In genomic region chr7:144675632-144676031, GRCm38 (mm10) we compare ENCODE assay signal across 25 mouse cellular contexts.
DNase-seq lines count a peak whose midpoint lies in the region; ATAC-seq lines count a peak whose summit lies in the region.
"Had no signal": no experiment of that assay in that cellular context is flagged by ENCODE, and none has a peak within 500 bp of the region (broad histone marks: within the 10 kb centered on the region; RNA-seq: fewer than 3 reads in every experiment).

No protein-coding gene starts in this region.

- no peak for DNase-seq in forebrain, embryonic 10.5 days (ENCODE audit: extremely low spot score, low spot score)
- no peak for DNase-seq in midbrain, embryonic 10.5 days (ENCODE audit: low spot score)
- no peak for DNase-seq in midbrain, embryonic 11.5 days (ENCODE audit: low spot score, missing footprints)
- peak; percentile 10 for DNase-seq in ZHBTc4 (ENCODE audit: low read depth, low spot score)
- DNase-seq in lung, adult 18-20 months: no peak
- DNase-seq: adrenal gland, adult 2 months; adrenal gland, postnatal 10 days; adrenal gland, postnatal 25 days; B cell, adult 2 months; cerebellum, adult 11 months; cerebellum, adult 18-20 months; cerebellum, adult 8-10 months; cerebellum, adult 9-11 months; cerebellum, postnatal 14 days; cerebellum, postnatal 36 days; embryo, embryonic 11 days had no signal

- H3K4me1 ChIP-seq in forebrain, embryonic 10.5 days: peaks cover 56% of the 10 kb centered on the region
- peaks cover 7% of the 10 kb centered on the region for H3K4me1 ChIP-seq in forebrain, embryonic 16.5 days (replicated peaks; ENCODE audit: control insufficient read depth, insufficient read depth, low read length)
- peaks cover 40% of the 10 kb centered on the region for H3K4me1 ChIP-seq in midbrain, embryonic 10.5 days
- peaks cover 18% of the 10 kb centered on the region for H3K4me1 ChIP-seq in midbrain, embryonic 11.5 days (ENCODE audit: control insufficient read depth, insufficient read depth, low read length)

- H3K4me3 ChIP-seq in forebrain, embryonic 10.5 days: no peak overlapping the region
- H3K4me3 ChIP-seq in forebrain, embryonic 16.5 days (replicated peaks; ENCODE audit: low read length): no peak overlapping the region
- no peak overlapping the region for H3K4me3 ChIP-seq in midbrain, embryonic 10.5 days
- H3K4me3 ChIP-seq in midbrain, embryonic 11.5 days (ENCODE audit: low read depth, low read length): no peak overlapping the region
- H3K4me3 ChIP-seq: embryonic facial prominence, embryonic 13.5 days; embryonic facial prominence, embryonic 15.5 days; erythroblast, embryonic 14.5 days; forebrain, embryonic 13.5 days; forebrain, embryonic 15.5 days had no signal

- WGBS in forebrain, embryonic 10.5 days: 99% methylated on average over 8 of the region's 8 CpGs
- 97% methylated on average over 8 of the region's 8 CpGs for WGBS in forebrain, embryonic 16.5 days
- WGBS in midbrain, embryonic 10.5 days: 95% methylated on average over 8 of the region's 8 CpGs
- WGBS in midbrain, embryonic 11.5 days: 96% methylated on average over 8 of the region's 8 CpGs

- no peak overlapping the region for H3K9ac ChIP-seq in forebrain, embryonic 16.5 days (replicated peaks; ENCODE audit: low read depth, low read length)
- no peak overlapping the region for H3K9ac ChIP-seq in midbrain, embryonic 11.5 days (ENCODE audit: low read length)
- H3K9ac ChIP-seq: embryonic facial prominence, embryonic 13.5 days; embryonic facial prominence, embryonic 15.5 days; forebrain, embryonic 13.5 days; forebrain, embryonic 15.5 days had no signal

- ATAC-seq in forebrain, embryonic 16.5 days: no peak
- ATAC-seq in midbrain, embryonic 11.5 days (ENCODE audit: low FRiP score): no peak
- ATAC-seq: CD4-positive, CD25-positive, alpha-beta regulatory T cell, adult 4 months; forebrain, embryonic 13.5 days; forebrain, embryonic 15.5 days; Patski had no signal

- peaks cover 9% of the 10 kb centered on the region for H3K36me3 ChIP-seq in forebrain, embryonic 10.5 days (replicated peaks)
- no peaks in the 10 kb centered on the region for H3K36me3 ChIP-seq in forebrain, embryonic 16.5 days (ENCODE audit: control insufficient read depth, insufficient read depth)
- H3K36me3 ChIP-seq in midbrain, embryonic 10.5 days: peaks cover 40% of the 10 kb centered on the region
- no peaks in the 10 kb centered on the region for H3K36me3 ChIP-seq in midbrain, embryonic 11.5 days (ENCODE audit: control insufficient read depth, insufficient read depth, low read length)
- H3K36me3 ChIP-seq: embryonic facial prominence, embryonic 13.5 days; embryonic facial prominence, embryonic 15.5 days; forebrain, embryonic 15.5 days had no signal

- 0 out of 2 replicates have a peak overlapping the region, but pooled peaks have one; percentile 80 for H3K27ac ChIP-seq in forebrain, embryonic 10.5 days
- H3K27ac ChIP-seq in forebrain, embryonic 16.5 days (ENCODE audit: low read length): no peak overlapping the region
- peak overlapping the region; percentile 79 for H3K27ac ChIP-seq in midbrain, embryonic 10.5 days (replicated peaks)
- H3K27ac ChIP-seq in midbrain, embryonic 11.5 days (ENCODE audit: low read depth, low read length): no peak overlapping the region
- H3K27ac ChIP-seq: embryonic facial prominence, embryonic 13.5 days; embryonic facial prominence, embryonic 15.5 days; forebrain, embryonic 13.5 days; forebrain, embryonic 15.5 days had no signal

- no peak overlapping the region for H3K4me2 ChIP-seq in forebrain, embryonic 16.5 days (ENCODE audit: low read length)
- H3K4me2 ChIP-seq in midbrain, embryonic 11.5 days: no peak overlapping the region
- H3K4me2 ChIP-seq: embryonic facial prominence, embryonic 13.5 days; embryonic facial prominence, embryonic 15.5 days; forebrain, embryonic 13.5 days; forebrain, embryonic 15.5 days had no signal

- peaks cover 95% of the 10 kb centered on the region for H3K27me3 ChIP-seq in forebrain, embryonic 10.5 days (ENCODE audit: poor library complexity, severe bottlenecking)
- H3K27me3 ChIP-seq in forebrain, embryonic 16.5 days (replicated peaks; ENCODE audit: control insufficient read depth, insufficient read depth, low read length): peaks cover 10% of the 10 kb centered on the region; the same call in 1 of the 2 replicates
- H3K27me3 ChIP-seq in midbrain, embryonic 10.5 days (ENCODE audit: low read depth, poor library complexity, severe bottlenecking): peaks cover 49% of the 10 kb centered on the region
- peaks cover 20% of the 10 kb centered on the region for H3K27me3 ChIP-seq in midbrain, embryonic 11.5 days (ENCODE audit: control insufficient read depth, insufficient read depth, low read length)
- H3K27me3 ChIP-seq: Patski had no signal

- H3K9me3 ChIP-seq in forebrain, embryonic 10.5 days: no peaks in the 10 kb centered on the region
- H3K9me3 ChIP-seq in forebrain, embryonic 16.5 days (ENCODE audit: control insufficient read depth, low read length): no peaks in the 10 kb centered on the region
- H3K9me3 ChIP-seq in midbrain, embryonic 10.5 days (replicated peaks): no peaks in the 10 kb centered on the region
- H3K9me3 ChIP-seq in midbrain, embryonic 11.5 days (ENCODE audit: control insufficient read depth, low read length): no peaks in the 10 kb centered on the region
- H3K9me3 ChIP-seq: embryonic facial prominence, embryonic 13.5 days; embryonic facial prominence, embryonic 15.5 days; forebrain, embryonic 13.5 days; forebrain, embryonic 15.5 days; G1E had no signal

Comparison
In these comparisons a context has a peak if more than half of its experiments do, and no peak if none do; other contexts are left out.
1. H3K27ac ChIP-seq: peak in forebrain, embryonic 10.5 days (single experiment) and midbrain, embryonic 10.5 days (single experiment); none in forebrain, embryonic 16.5 days (single experiment) and midbrain, embryonic 11.5 days (single experiment).